Mouse (Mus musculus) cerebellum, postnatal 4 days (tissue): ENCODE measurements at regions not wholly inside any gene's neighbourhood (a gene's known extent, or its start where the extent isn't known, plus 50 kb on each side); places are given as distances from the start of the nearest gene placed in this dataset.
"Not testable (repeated sequence)": the region's sequence is repeated elsewhere in the genome, so short reads cannot be mapped to it uniquely, and the experiment has no call there.

ENCODE experiments used
- DNase-seq, 2 experiments: peaks; one replicate each; pipeline ENCODE4 v3.0.0; 2022; ENCODE audit warnings: low spot score in 2 of 2, mixed read lengths in 1 of 2

GRCm38 (mm10) chr14:108828668-108829067, 85.3 kb downstream of the Slitrk1 start:
- no peak for DNase-seq

- no peak for DNase-seq
These were observed 92.4 kb downstream of the Slitrk1 start for GRCm38 (mm10) chr14:108821539-108821938.

GRCm38 (mm10) chr14:108819370-108819769, 94.6 kb downstream of the Slitrk1 start:
- DNase-seq, result no peak

GRCm38 (mm10) chr14:108805394-108805982, 108.5 kb downstream of the Slitrk1 start:
- no peak for DNase-seq

- DNase-seq, result no peak
These were observed 115.1 kb downstream of the Slitrk1 start for GRCm38 (mm10) chr14:108798884-108799283.

- DNase-seq, result no peak
These were observed 121.5 kb downstream of the Slitrk1 start for GRCm38 (mm10) chr14:108792445-108792844.

- peak in 1 of 2 experiments; percentile 1 for DNase-seq
These were observed 122.7 kb downstream of the Slitrk1 start for GRCm38 (mm10) chr14:108791296-108791695.

GRCm38 (mm10) chr14:108748730-108749129, 165.2 kb downstream of the Slitrk1 start:
- DNase-seq, result no peak

GRCm38 (mm10) chr14:108711811-108712210, 202.1 kb downstream of the Slitrk1 start:
- no peak for DNase-seq

GRCm38 (mm10) chr14:108709101-108709631, 204.8 kb downstream of the Slitrk1 start:
- DNase-seq, result no peak

GRCm38 (mm10) chr14:108704662-108705061, 209.3 kb downstream of the Slitrk1 start:
- DNase-seq, result not testable (repeated sequence)

- no peak for DNase-seq
These were observed 249.1 kb downstream of the Slitrk1 start for GRCm38 (mm10) chr14:108664864-108665263.

GRCm38 (mm10) chr14:108638291-108638690, 275.7 kb downstream of the Slitrk1 start:
- no peak for DNase-seq

GRCm38 (mm10) chr14:108635266-108635665, 278.7 kb downstream of the Slitrk1 start:
- no peak for DNase-seq

- DNase-seq, result no peak
These were observed 303.9 kb downstream of the Slitrk1 start for GRCm38 (mm10) chr14:108610028-108610427.
